Mouse (Mus musculus) limb, embryonic 11.5 days (tissue): ENCODE measurements around the gene Dynlt1a. TPM values are rescaled to one million over a fixed set of nuclear protein-coding genes. Genes with fewer than 3 reads are reported as not detected.
"Not testable (repeated sequence)": the region's sequence is repeated elsewhere in the genome, so short reads cannot be mapped to it uniquely, and the experiment has no call there.

Source experiments
- ATAC-seq: fragments of 200-750 bp; cut with Nextera tagmentation; 2 replicates; pipeline ENCODE4 v1.8.0; 2017; ENCODE audit warnings: low read depth; ENCODE audit not compliant: insufficient number of reproducible peaks, low FRiP score, low TSS enrichment
- DNase-seq: peaks from one replicate; pipeline ENCODE4 v3.0.0-alpha.2; 2015; ENCODE audit warnings: low spot score
- H3K27ac ChIP-seq: fragments of 300-500 bp; sonication (generic); replicated peaks from 2 replicates; pipeline ENCODE4 v1.5.1; 2014; ENCODE audit warnings: low read depth, mild to moderate bottlenecking, low read length
- H3K27me3 ChIP-seq: fragments of 300-500 bp; sonication (generic); 2 replicates; pipeline ENCODE4 v1.6.1; 2014; ENCODE audit warnings: mild to moderate bottlenecking, low read length, mixed read lengths; ENCODE audit not compliant: control insufficient read depth, insufficient read depth
- H3K36me3 ChIP-seq: fragments of 300-500 bp; sonication (generic); 2 replicates; pipeline ENCODE4 v1.6.1; 2014; ENCODE audit warnings: mild to moderate bottlenecking, low read length, moderate library complexity, mixed read lengths; ENCODE audit not compliant: control insufficient read depth, insufficient read depth
- H3K4me1 ChIP-seq: fragments of 300-500 bp; sonication (generic); 2 replicates; pipeline ENCODE4 v1.6.1; 2014; ENCODE audit warnings: low read length, mixed read lengths; ENCODE audit not compliant: control insufficient read depth, insufficient read depth
- H3K4me2 ChIP-seq: fragments of 300-500 bp; sonication (generic); 2 replicates; pipeline ENCODE4 v1.6.1; 2014; ENCODE audit warnings: low read depth, mild to moderate bottlenecking, moderate library complexity; ENCODE audit not compliant: severe bottlenecking
- H3K4me3 ChIP-seq: fragments of 300-500 bp; sonication (generic); 2 replicates; pipeline ENCODE4 v1.5.1; 2014; ENCODE audit warnings: low read depth, low read length
- H3K9ac ChIP-seq: fragments of 300-500 bp; sonication (generic); 2 replicates; pipeline ENCODE4 v1.6.1; 2014; ENCODE audit warnings: mild to moderate bottlenecking, low read length
- H3K9me3 ChIP-seq: fragments of 300-500 bp; sonication (generic); 2 replicates; pipeline ENCODE4 v1.6.1; 2016; ENCODE audit warnings: low read length; ENCODE audit not compliant: control insufficient read depth
- WGBS: fragments of 180-500 bp; shearing (Covaris S2); extraction: QIAGEN DNeasy Blood & Tissue Kit; methylation state at CpG from one replicate; pipeline ENCODE4 v1.1.7; 2014; 5-methylcytosine and 5-hydroxymethylcytosine counted together
- polyA plus RNA-seq: library from polyadenylated mRNA; unstranded; fragments of >200 nt; fragmentation: Nextera tagmentation; extraction: Ambion mirVana; gene quantifications from 2 replicates; pipeline ENCODE4 v1.2.1, GENCODE M21; 2014

Dynlt1a gene
- polyA plus RNA-seq, 1 experiment from 2014 or later = 25.6 TPM

DNA sequence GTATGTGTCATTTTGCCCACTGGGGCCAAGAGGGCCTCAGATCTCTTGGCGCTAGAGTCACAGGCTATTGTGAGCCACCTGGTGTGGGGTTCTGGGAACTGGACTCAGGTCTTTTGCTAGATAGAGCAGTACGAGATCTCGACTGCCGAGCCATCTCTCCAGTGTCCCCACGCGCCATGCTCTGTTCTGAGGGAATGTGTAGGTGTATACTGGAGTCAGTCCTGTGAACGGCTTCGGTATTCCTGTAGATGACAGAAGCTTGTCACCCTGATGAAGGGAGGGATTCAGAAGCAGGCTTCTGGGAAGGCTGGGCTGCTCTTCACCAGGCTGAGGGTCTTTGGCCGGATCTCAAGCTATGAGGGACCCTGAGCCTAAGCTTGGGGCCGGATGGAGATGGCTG lies 37.5 kb downstream of the Dynlt1a start:
- not testable (repeated sequence) for H3K27ac ChIP-seq, H3K9ac ChIP-seq, H3K4me1 ChIP-seq, H3K4me2 ChIP-seq, H3K9me3 ChIP-seq, H3K4me3 ChIP-seq, H3K27me3 ChIP-seq, ATAC-seq, DNase-seq, H3K36me3 ChIP-seq
- 91% methylated on average over 10 of the region's 10 CpGs for WGBS

DNA sequence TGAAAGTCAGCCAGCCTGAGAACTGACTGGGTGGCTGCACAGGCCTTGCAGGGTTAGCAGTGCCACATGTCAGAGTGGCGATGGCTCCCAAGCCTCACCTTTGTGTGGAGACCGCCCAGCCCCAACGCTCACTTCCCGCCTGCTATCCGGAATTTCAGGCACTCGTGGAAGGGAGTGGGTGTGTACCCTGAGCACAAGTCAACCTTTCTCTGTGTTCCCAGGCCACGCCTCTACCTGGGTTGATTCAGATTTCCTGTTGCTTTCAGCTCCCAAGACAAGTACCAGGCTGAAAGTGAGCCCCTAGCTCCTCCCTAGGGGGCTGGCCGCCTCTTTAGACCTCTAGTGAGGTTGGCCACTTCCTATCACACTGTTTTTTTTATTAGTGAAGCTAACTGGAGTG lies 38.1 kb downstream of the Dynlt1a start:
- not testable (repeated sequence) for H3K9me3 ChIP-seq, H3K9ac ChIP-seq, H3K36me3 ChIP-seq, H3K27me3 ChIP-seq, H3K4me1 ChIP-seq, ATAC-seq, DNase-seq, H3K4me2 ChIP-seq, H3K4me3 ChIP-seq, H3K27ac ChIP-seq
- 80% methylated on average over 8 of the region's 8 CpGs for WGBS

DNA sequence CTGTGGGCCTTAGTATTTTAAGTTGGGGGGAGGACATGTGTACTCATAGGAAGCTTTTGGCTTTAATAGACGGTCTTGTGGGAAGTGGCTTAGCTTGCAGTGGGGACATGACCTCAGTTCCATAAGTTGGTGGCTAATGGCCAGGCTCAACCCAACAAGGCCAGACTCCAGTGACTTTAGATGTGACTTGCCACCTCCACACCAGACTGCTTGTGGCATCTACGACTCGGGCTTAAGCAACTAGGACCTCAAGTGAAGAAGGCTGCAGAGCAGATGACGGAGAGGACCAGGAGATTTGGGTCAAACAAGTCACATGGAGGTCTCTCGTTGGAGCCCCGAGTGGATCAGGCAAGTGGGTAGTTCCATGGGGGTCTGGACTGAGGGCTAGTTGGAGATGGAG lies 42.6 kb downstream of the Dynlt1a start:
- H3K4me2 ChIP-seq, H3K27me3 ChIP-seq, H3K4me3 ChIP-seq, H3K4me1 ChIP-seq, H3K9me3 ChIP-seq, H3K27ac ChIP-seq, DNase-seq, H3K9ac ChIP-seq, ATAC-seq, H3K36me3 ChIP-seq: not testable (repeated sequence)
- 92% methylated on average over 4 of the region's 6 CpGs for WGBS

DNA sequence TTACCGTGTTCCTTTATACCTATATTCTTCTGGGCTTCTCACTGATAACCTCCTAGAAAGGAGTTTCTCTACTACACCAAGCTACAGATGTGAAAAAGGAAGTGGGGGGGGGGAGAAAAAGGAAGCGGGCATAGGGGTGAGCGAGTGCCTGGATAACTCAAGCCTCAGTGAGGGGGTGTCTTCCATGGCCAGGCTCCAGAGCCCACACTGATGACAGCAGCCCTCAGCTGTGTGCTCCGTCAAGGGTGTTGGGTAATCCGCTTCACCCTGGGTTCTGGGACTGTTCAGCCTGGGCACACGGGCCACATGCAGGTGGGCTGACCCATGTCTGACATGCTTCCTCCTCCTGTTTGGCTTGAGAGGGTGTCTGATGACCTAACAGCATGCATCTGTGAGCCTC lies 45.3 kb downstream of the Dynlt1a start:
- WGBS = 85% methylated on average over 6 of the region's 6 CpGs
- ATAC-seq = not testable (repeated sequence)

DNA sequence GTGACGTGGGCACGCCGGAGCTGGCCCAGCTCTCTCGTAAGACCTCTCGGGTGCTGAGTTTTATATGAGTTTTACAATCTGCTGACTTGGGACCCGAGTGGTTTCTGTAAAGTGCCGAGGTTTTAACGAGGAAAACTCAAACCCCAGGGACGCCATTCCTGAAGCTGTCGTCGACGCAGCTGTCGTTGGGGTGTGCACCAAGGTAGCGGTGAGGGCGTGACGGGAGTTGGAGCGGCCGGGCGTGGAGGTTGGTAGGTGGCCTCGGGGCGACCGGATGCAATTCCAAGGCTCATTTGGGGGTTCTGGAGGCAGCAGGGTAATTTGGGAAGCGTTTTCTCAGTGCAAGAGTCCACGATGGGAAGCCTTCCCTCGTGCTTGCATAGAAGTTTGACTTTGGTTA lies 46.5 kb downstream of the Dynlt1a start:
- ATAC-seq (peak; percentile 4; the same call in 1 of the 2 replicates), DNase-seq (peak; percentile 55)
- not testable (repeated sequence) for H3K4me1 ChIP-seq, H3K9me3 ChIP-seq, H3K27me3 ChIP-seq, H3K36me3 ChIP-seq, H3K9ac ChIP-seq, H3K27ac ChIP-seq
- Histone ChIP-seq H3K4me2 (peak overlapping the region; percentile 50), H3K4me3 (peak overlapping the region; percentile 43)
- 0% methylated on average over 22 of the region's 25 CpGs for WGBS

More for the DNA sequence above, 45.3 kb downstream of the Dynlt1a start:
- DNase-seq, H3K4me1 ChIP-seq, H3K27ac ChIP-seq, H3K9ac ChIP-seq, H3K27me3 ChIP-seq, H3K4me3 ChIP-seq, H3K9me3 ChIP-seq, H3K4me2 ChIP-seq, H3K36me3 ChIP-seq: not testable (repeated sequence)

DNA sequence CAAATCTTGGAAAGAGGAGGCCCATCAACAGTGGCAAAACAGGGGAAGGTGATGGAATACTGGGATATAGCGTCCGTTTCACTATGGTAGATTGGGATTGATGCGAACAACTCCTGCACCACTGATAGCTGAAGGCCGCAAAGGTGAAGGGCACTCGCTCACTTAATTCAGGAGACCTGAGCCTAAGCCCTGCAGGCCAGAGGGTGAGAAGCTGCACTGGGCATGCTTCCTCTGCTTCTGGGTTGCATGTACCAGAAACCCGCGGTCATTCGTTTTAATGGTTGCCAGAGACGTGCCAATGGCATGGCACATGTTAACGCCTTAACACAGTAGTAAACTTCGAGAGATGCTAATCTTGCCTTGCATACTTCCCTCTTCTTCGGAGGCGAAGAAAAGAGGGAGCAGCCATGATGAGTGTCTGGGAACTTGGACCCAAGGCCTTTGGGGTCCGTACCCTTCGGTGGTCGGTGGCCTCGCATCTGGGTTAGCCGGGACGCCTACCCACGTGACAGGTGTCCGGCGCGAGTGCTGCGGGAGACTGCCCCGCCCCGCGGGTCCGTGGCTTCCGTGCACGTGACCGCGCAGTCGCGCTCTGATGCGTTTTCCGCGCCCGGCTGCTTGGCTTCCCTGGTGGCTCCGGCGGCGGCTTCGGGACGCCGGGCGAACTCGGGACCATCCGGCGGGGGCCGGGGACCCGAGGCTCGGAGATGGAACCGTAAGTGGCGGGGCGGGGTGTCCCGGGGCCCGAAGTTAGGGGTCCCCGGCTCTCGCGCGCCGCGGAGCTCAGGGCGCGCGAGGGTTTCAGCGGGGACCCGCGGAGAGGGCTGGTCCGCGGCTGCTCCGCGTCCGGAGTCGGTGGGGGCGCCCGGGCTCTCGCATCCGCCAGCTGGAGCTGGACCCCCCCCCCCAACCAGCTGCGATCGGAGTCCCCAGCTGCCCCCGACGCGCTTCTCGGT lies 47.1 kb downstream of the Dynlt1a start:
- not testable (repeated sequence) for H3K36me3 ChIP-seq, H3K4me1 ChIP-seq, H3K27ac ChIP-seq, H3K27me3 ChIP-seq, H3K9me3 ChIP-seq
- Histone ChIP-seq H3K4me3 (peak overlapping the region; percentile 43), H3K9ac (peak overlapping the region; percentile 47; the same call in 1 of the 2 replicates), H3K4me2 (peak overlapping the region; percentile 50)
- ATAC-seq (peak; percentile 87), DNase-seq (peak; percentile 42)
- 1% methylated on average over 34 of the region's 84 CpGs for whole genome bisulfite sequencing

DNA sequence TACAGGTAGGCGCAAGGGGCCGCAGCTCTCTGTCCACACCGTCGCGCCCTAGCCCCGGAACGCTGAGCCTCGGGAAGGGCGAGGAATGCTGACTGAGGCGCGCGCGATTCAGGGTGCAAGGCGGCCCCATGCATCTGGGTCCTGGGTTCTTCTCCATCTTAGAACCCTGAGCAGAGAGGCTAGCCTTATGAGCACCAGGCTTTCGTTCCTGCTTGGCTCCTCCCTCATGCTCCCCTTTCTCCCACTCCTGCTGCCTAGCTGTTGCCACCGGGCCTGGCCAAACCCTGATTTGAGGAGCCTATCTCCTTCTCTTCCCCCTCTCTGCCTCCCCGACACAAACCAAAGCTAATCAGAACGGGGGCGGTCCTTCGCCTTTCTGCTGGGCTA lies 60.2 kb downstream of the Dynlt1a start:
- H3K9me3 ChIP-seq, H3K4me1 ChIP-seq, H3K27me3 ChIP-seq, H3K36me3 ChIP-seq, H3K27ac ChIP-seq, ATAC-seq, H3K4me3 ChIP-seq, H3K9ac ChIP-seq, DNase-seq: not testable (repeated sequence)
- 5% methylated on average over 14 of the region's 20 CpGs for WGBS
- H3K4me2 ChIP-seq = peak overlapping the region; percentile 32; the same call in 1 of the 2 replicates

DNA sequence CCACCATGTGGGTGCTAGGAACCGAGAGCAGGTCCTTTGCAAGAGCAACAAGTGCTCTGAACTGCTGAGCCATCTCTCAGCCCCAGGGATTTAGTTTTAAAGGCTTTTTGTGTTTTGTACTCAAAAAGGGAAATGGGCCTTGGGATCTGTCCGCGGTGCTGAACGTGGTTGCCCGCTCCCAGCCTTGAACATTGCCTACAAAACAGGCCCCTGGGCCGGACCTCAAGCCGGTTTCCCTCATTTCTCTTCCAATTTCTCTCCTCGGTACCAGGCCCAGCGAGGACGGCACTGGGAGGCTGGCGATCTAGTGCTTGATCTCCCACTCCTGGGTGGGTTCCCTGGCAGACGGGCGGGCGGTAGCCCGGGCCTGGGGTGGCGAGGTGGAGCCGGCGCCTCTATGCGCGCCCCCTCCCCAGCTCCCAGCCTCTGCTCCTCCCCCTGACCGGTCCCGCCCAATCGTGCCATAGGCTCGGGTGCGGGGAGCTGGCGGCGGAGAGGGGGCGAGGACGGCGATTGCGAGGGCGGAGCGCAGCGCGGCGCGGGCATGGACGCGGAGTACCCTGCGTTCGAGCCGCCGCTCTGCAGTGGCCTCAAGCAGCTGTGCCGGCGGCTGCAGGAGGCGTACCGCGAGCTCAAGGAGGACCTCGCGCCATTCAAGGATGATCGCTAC lies 60.8 kb downstream of the Dynlt1a start, which contains the start of gene Tmem181a:
Gene Tmem181a (plus strand): TSS at position 461 of the 670 bp plus-strand sequence.
- H3K27ac ChIP-seq, H3K9ac ChIP-seq, DNase-seq, H3K9me3 ChIP-seq, H3K4me1 ChIP-seq, H3K36me3 ChIP-seq, H3K4me3 ChIP-seq, H3K27me3 ChIP-seq: not testable (repeated sequence)
- ATAC-seq = 0 out of 2 replicates have a peak, but pooled peaks have one; percentile 57
- peak within 1 kb of the TSS; percentile 32 for H3K4me2 ChIP-seq
- WGBS = 0% methylated on average over 20 of the region's 51 CpGs
